Comparison of ENCODE assay signal across 8 mouse cellular contexts in the genomic region with DNA sequence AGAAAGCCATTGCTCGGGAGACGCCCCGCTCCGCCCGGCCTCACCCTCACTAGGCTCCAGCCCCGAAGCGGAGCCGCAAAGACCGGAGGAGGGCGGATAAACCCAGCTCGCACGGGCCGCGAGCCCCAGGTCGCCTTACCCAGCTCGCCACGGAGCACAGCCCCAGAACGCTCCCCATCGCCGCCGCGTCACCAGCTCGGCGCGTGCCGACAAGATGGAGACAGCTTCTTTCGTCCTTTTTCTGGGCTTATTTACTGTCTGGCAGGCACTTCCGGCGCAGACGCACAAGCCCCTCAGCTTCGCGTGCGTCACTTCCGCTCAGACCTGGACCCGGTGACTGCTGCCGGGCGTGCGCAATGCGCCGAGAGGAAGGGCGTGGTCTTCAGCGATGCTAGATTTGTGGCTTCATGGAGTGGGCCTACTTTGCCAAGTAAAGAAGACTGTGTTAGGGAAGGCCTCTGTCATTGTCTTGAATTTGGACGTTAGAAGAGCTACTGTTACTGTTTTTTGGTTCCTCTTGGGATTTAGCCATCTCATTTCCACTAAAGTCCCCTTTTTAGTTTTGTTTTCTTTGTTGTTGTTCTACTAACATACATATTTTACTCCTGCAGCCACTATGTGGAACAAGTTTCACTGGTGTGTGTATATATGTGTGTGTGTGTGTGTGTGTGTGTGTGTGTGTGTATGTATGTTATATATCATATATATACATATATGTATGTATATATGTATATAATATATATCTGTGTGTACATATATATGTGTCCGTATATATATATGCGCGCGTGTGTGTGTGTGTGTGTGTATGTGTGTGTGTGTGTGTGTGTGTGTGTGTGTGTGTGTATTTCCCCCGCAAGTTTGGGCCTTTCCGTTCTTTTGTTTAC. TPM values are rescaled to one million over a fixed set of nuclear protein-coding genes. Genes with fewer than 3 reads are reported as not detected.
DNase-seq lines count a peak whose midpoint lies in the region; ATAC-seq and TF ChIP-seq lines count a peak whose summit lies in the region.

A gene (minus strand): TSS at position 313 of the 884 bp plus-strand sequence.

- in situ Hi-C loops in CH12.LX (cut with MboI; ENCODE audit: low pct_ligation_motif_present, low pct_unique_long_range_greater_than_20kb, low sequenced_read_pairs): no loop called here

- dilution Hi-C loops in CH12.LX (cut with MboI; ENCODE audit: extremely low pct_ligation_motif_present, extremely low pct_unique_long_range_greater_than_20kb, low sequenced_read_pairs): no loop called here

- no peaks in the 10 kb centered on the region for H3K27me3 ChIP-seq in CH12.LX (replicated peaks)
- no peaks in the 10 kb centered on the region for H3K27me3 ChIP-seq in forebrain, embryonic 11.5 days (ENCODE audit: control insufficient read depth, insufficient read depth, low read length)
- 0 out of 2 replicates have a peak, but pooled peaks cover 2% of the 10 kb centered on the region for H3K27me3 ChIP-seq in heart, embryonic 16.5 days (ENCODE audit: control insufficient read depth, insufficient read depth, low read length)
- H3K27me3 ChIP-seq in liver, embryonic 15.5 days: peaks cover 2% of the 10 kb centered on the region; the same call in 1 of the 2 replicates
- H3K27me3 ChIP-seq in neural tube, embryonic 12.5 days (replicated peaks): no peaks in the 10 kb centered on the region

- TF ChIP-seq CTCF in CH12.LX (conservative IDR thresholded peaks at IDR 0.05 in 1 of 2, IDR thresholded peaks at IDR 0.05 in 1 of 2; ENCODE audit: low read depth in 2 of 2, low read length in 2 of 2): no peak

- ATAC-seq in forebrain, embryonic 11.5 days (replicated peaks; ENCODE audit: low FRiP score): peak; percentile 100
- ATAC-seq in heart, embryonic 16.5 days (replicated peaks; ENCODE audit: extremely low read depth, insufficient read depth, low FRiP score): peak; percentile 99
- ATAC-seq in liver, embryonic 15.5 days (ENCODE audit: insufficient read depth): peak; percentile 99
- peak; percentile 99 for ATAC-seq in neural tube, embryonic 12.5 days (ENCODE audit: low FRiP score, low read depth)

- H3K4me1 ChIP-seq in CH12.LX (ENCODE audit: control insufficient read depth in 1 of 2, insufficient read depth in 2 of 2): peaks cover 0 to 25% of the 10 kb centered on the region in 2 experiments; a peak in 3 of 4 replicates
- 0 out of 2 replicates have a peak, but pooled peaks cover 2% of the 10 kb centered on the region for H3K4me1 ChIP-seq in forebrain, embryonic 11.5 days (replicated peaks; ENCODE audit: control insufficient read depth, insufficient read depth, low read length)
- peaks cover 16% of the 10 kb centered on the region for H3K4me1 ChIP-seq in heart, embryonic 16.5 days (ENCODE audit: control insufficient read depth, insufficient read depth, low read length)
- peaks cover 22% of the 10 kb centered on the region for H3K4me1 ChIP-seq in liver, embryonic 15.5 days (replicated peaks)
- peaks cover 23% of the 10 kb centered on the region for H3K4me1 ChIP-seq in neural tube, embryonic 12.5 days

- peak within 1 kb of the TSS; percentile 73 for H3K27ac ChIP-seq in CH12.LX (ENCODE audit: insufficient read depth, low read depth)
- H3K27ac ChIP-seq in forebrain, embryonic 11.5 days (ENCODE audit: low read depth, low read length): peak within 1 kb of the TSS; percentile 77
- peak within 1 kb of the TSS; percentile 92 for H3K27ac ChIP-seq in heart, embryonic 16.5 days (ENCODE audit: low read length)
- peak within 1 kb of the TSS; percentile 98 for H3K27ac ChIP-seq in liver, embryonic 15.5 days (replicated peaks)
- H3K27ac ChIP-seq in neural tube, embryonic 12.5 days: peak within 1 kb of the TSS; percentile 95

- 12% methylated on average over 49 of the region's 49 CpGs for WGBS in forebrain, embryonic 11.5 days
- WGBS in heart, embryonic 16.5 days: 12% methylated on average over 49 of the region's 49 CpGs
- WGBS in liver, embryonic 15.5 days (ENCODE audit: insufficient replicate concordance): 12% methylated on average over 49 of the region's 49 CpGs
- 12% methylated on average over 49 of the region's 49 CpGs for WGBS in neural tube, embryonic 12.5 days

- H3K79me2 ChIP-seq in CH12.LX (replicated peaks; ENCODE audit: control insufficient read depth, extremely low read depth, insufficient read depth, poor library complexity, severe bottlenecking): peaks cover 36% of the 10 kb centered on the region

- peak within 1 kb of the TSS; percentile 73 to 96 (median 84) for H3K4me3 ChIP-seq in CH12.LX (replicated peaks in 1 of 3; ENCODE audit: low read depth in 2 of 3, low read length in 2 of 3, poor library complexity in 1 of 3)
- peak within 1 kb of the TSS; percentile 92 for H3K4me3 ChIP-seq in forebrain, embryonic 11.5 days (ENCODE audit: low read depth, low read length)
- H3K4me3 ChIP-seq in heart, embryonic 16.5 days (ENCODE audit: low read length): peak within 1 kb of the TSS; percentile 83
- H3K4me3 ChIP-seq in liver, embryonic 15.5 days (replicated peaks): peak within 1 kb of the TSS; percentile 85
- peak within 1 kb of the TSS; percentile 66 for H3K4me3 ChIP-seq in neural tube, embryonic 12.5 days

- peak within 1 kb of the TSS; percentile 79 for H3K9ac ChIP-seq in CH12.LX (ENCODE audit: insufficient read depth, low read depth)
- H3K9ac ChIP-seq in forebrain, embryonic 11.5 days (ENCODE audit: low read length): peak within 1 kb of the TSS; percentile 91
- peak within 1 kb of the TSS; percentile 91 for H3K9ac ChIP-seq in heart, embryonic 16.5 days (ENCODE audit: low read length)
- peak within 1 kb of the TSS; percentile 86 for H3K9ac ChIP-seq in liver, embryonic 15.5 days
- peak within 1 kb of the TSS; percentile 75 for H3K9ac ChIP-seq in neural tube, embryonic 12.5 days

- peaks cover 0 to 11% of the 10 kb centered on the region in 2 experiments for H3K36me3 ChIP-seq in CH12.LX (replicated peaks in 1 of 2; ENCODE audit: control insufficient read depth in 1 of 2, insufficient read depth in 1 of 2, low read length in 1 of 2)
- H3K36me3 ChIP-seq in forebrain, embryonic 11.5 days (ENCODE audit: control insufficient read depth, insufficient read depth, low read length): no peaks in the 10 kb centered on the region
- H3K36me3 ChIP-seq in heart, embryonic 16.5 days (ENCODE audit: control insufficient read depth, insufficient read depth): no peaks in the 10 kb centered on the region
- H3K36me3 ChIP-seq in liver, embryonic 15.5 days (replicated peaks): peaks cover 8% of the 10 kb centered on the region
- 0 out of 2 replicates have a peak, but pooled peaks cover 2% of the 10 kb centered on the region for H3K36me3 ChIP-seq in neural tube, embryonic 12.5 days

- H3K9me3 ChIP-seq in CH12.LX (replicated peaks; ENCODE audit: low read length): no peaks in the 10 kb centered on the region
- H3K9me3 ChIP-seq in forebrain, embryonic 11.5 days (ENCODE audit: control insufficient read depth, low read length): no peaks in the 10 kb centered on the region
- no peaks in the 10 kb centered on the region; the same call in 1 of the 2 replicates for H3K9me3 ChIP-seq in heart, embryonic 16.5 days (replicated peaks; ENCODE audit: control insufficient read depth, low read length)
- no peaks in the 10 kb centered on the region for H3K9me3 ChIP-seq in liver, embryonic 15.5 days (replicated peaks)
- H3K9me3 ChIP-seq in neural tube, embryonic 12.5 days: no peaks in the 10 kb centered on the region

- peak; percentile 88 for TF ChIP-seq POLR2A in CH12.LX (IDR thresholded peaks at IDR 0.05; ENCODE audit: low read depth, low read length)

- TF ChIP-seq EP300 in CH12.LX (IDR thresholded peaks at IDR 0.05; ENCODE audit: low read length): no peak

- H3K4me2 ChIP-seq in CH12.LX (ENCODE audit: insufficient read depth, low read depth, poor library complexity, severe bottlenecking): peak within 1 kb of the TSS; percentile 37; the same call in 1 of the 2 replicates
- peak within 1 kb of the TSS; percentile 63 for H3K4me2 ChIP-seq in forebrain, embryonic 11.5 days (ENCODE audit: low read depth, low read length, severe bottlenecking)
- H3K4me2 ChIP-seq in heart, embryonic 16.5 days (ENCODE audit: low read depth, low read length): peak within 1 kb of the TSS; percentile 84
- H3K4me2 ChIP-seq in liver, embryonic 15.5 days: peak within 1 kb of the TSS; percentile 67
- peak within 1 kb of the TSS; percentile 64 for H3K4me2 ChIP-seq in neural tube, embryonic 12.5 days (replicated peaks)

- TF ChIP-seq RAD21 in CH12.LX (IDR thresholded peaks at IDR 0.05; ENCODE audit: low read depth, low read length): no peak

- DNase-seq in CH12.LX (ENCODE audit: extremely low read depth): peak; percentile 97
- DNase-seq in c-Kit-positive CD71-positive TER-119-negative erythroid progenitor cells, embryonic 14.5 days (ENCODE audit: low read depth): peak; percentile 89
- DNase-seq in forebrain, embryonic 11.5 days (ENCODE audit: low spot score): peak; percentile 95
- peak; percentile 96 for DNase-seq in kidney, postnatal 36 days
- DNase-seq in telencephalon, adult 2 months (ENCODE audit: low read depth, low spot score): peak; percentile 97

TF ChIP-seq in CH12.LX, 34 proteins besides CTCF, POLR2A, EP300 and RAD21 (continues in another document):
- TF ChIP-seq MAX (IDR thresholded peaks at IDR 0.05; ENCODE audit: low read length) (peak; percentile 57; the same call in 1 of the 2 replicates), E2F4 (IDR thresholded peaks at IDR 0.05; ENCODE audit: insufficient replicate concordance, low read depth, low read length) (no peak), UBTF (IDR thresholded peaks at IDR 0.05; ENCODE audit: low read depth, low read length) (0 out of 2 replicates have a peak, but pooled peaks have one; percentile 47), SIN3A (IDR thresholded peaks at IDR 0.05; ENCODE audit: low read length) (no peak), BHLHE40 (IDR thresholded peaks at IDR 0.05; ENCODE audit: low read depth, low read length) (peak; percentile 83), CHD2 (IDR thresholded peaks at IDR 0.05; ENCODE audit: low read length) (no peak), MAZ (IDR thresholded peaks at IDR 0.05; ENCODE audit: low read depth, low read length) (no peak), KAT2A (IDR thresholded peaks at IDR 0.05; ENCODE audit: insufficient replicate concordance, low read length) (peak; percentile 73; the same call in 1 of the 2 replicates), ZMIZ1 (IDR thresholded peaks at IDR 0.05; ENCODE audit: low read depth, low read length) (no peak), HCFC1 (IDR thresholded peaks at IDR 0.05; ENCODE audit: low read depth, low read length) (peak; percentile 89), NELFE (IDR thresholded peaks at IDR 0.05; ENCODE audit: low read depth, low read length) (peak; percentile 86)

RNA-seq across cellular contexts. Expression of the gene that starts here (rescaled TPM):
- 39.8 and 40.8 TPM in 2 replicates for total RNA-seq in CH12.LX (2012; rRNA removed)
- total RNA-seq in CH12.LX (2014; rRNA removed): 74.7 and 86.5 TPM in 2 replicates
- polyA plus RNA-seq in CH12.LX (2012; ENCODE audit: insufficient read length, low read depth): 54.2 and 56.2 TPM in 2 replicates
- 172 and 182 TPM in 2 replicates for polyA plus RNA-seq in forebrain, embryonic 11.5 days (2014; fragmentation: Nextera tagmentation; extraction: Ambion mirVana)
- polyA plus RNA-seq in heart, embryonic 16.5 days (2015; fragmentation: Nextera tagmentation; extraction: Ambion mirVana): 149 and 168 TPM in 2 replicates
- 73.2 and 73.9 TPM in 2 replicates for polyA plus RNA-seq in liver, embryonic 15.5 days (2015; fragmentation: Nextera tagmentation; extraction: Ambion mirVana)
- 292 and 323 TPM in 2 replicates for polyA plus RNA-seq in neural tube, embryonic 12.5 days (2016; fragmentation: Nextera tagmentation; extraction: Ambion mirVana)

Comparison
In these comparisons a context has a peak if more than half of its experiments do, and no peak if none do; other contexts are left out.
1. Peak in every context shown above with its lines: DNase-seq, ATAC-seq, H3K4me3 ChIP-seq and H3K27ac ChIP-seq.